Mouse (Mus musculus): ENCODE results near the gene Tcstv1. TPM values are rescaled to one million over a fixed set of nuclear protein-coding genes. Genes with fewer than 3 reads are reported as not detected.
"Not testable (repeated sequence)": the region's sequence is repeated elsewhere in the genome, so short reads cannot be mapped to it uniquely, and the experiment has no call there.

Tcstv1 gene
- polyA plus RNA-seq, 1 experiment from 2014 or later = not detected

GRCm38 (mm10) chr13:119864395-119864999 lies 30.1 kb downstream of the Tcstv1 start:
- ATAC-seq (ENCODE audit: insufficient number of reproducible peaks, insufficient read depth, low FRiP score, low read depth); H3K4me1 ChIP-seq (ENCODE audit: control insufficient read depth in 2 of 2, insufficient read depth in 2 of 2, low read length in 2 of 2); H3K36me3 ChIP-seq (ENCODE audit: control insufficient read depth, insufficient read depth, low read length); H3K27me3 ChIP-seq (ENCODE audit: control insufficient read depth, insufficient read depth, low read length); H3K9ac ChIP-seq (ENCODE audit: low read length); H3K4me3 ChIP-seq (ENCODE audit: control insufficient read depth in 1 of 2, insufficient read depth in 1 of 2, low read depth in 1 of 2, low read length in 2 of 2); H3K9me3 ChIP-seq (ENCODE audit: control insufficient read depth, low read length); H3K27ac ChIP-seq (replicated peaks in 1 of 2; ENCODE audit: control insufficient read depth in 1 of 2, insufficient read depth in 1 of 2, low read depth in 2 of 2, low read length in 2 of 2); H3K4me2 ChIP-seq (ENCODE audit: low read length): not testable (repeated sequence)
- WGBS = 57% methylated on average over 6 of the region's 7 CpGs

- H3K27ac ChIP-seq (replicated peaks in 1 of 2; ENCODE audit: control insufficient read depth in 1 of 2, insufficient read depth in 1 of 2, low read depth in 2 of 2, low read length in 2 of 2); H3K27me3 ChIP-seq (ENCODE audit: control insufficient read depth, insufficient read depth, low read length); H3K4me1 ChIP-seq (ENCODE audit: control insufficient read depth in 2 of 2, insufficient read depth in 2 of 2, low read length in 2 of 2); H3K4me2 ChIP-seq (ENCODE audit: low read length); H3K9me3 ChIP-seq (ENCODE audit: control insufficient read depth, low read length); H3K4me3 ChIP-seq (ENCODE audit: control insufficient read depth in 1 of 2, insufficient read depth in 1 of 2, low read depth in 1 of 2, low read length in 2 of 2); H3K9ac ChIP-seq (ENCODE audit: low read length); ATAC-seq (ENCODE audit: insufficient number of reproducible peaks, insufficient read depth, low FRiP score, low read depth); H3K36me3 ChIP-seq (ENCODE audit: control insufficient read depth, insufficient read depth, low read length): not testable (repeated sequence)
- WGBS = no CpG with 5 or more reads among the region's 6 CpGs
Measured at GRCm38 (mm10) chr13:119862399-119862798, 32.2 kb downstream of the Tcstv1 start.

Other genes with a start within 250 kb of the Tcstv1 start
- 76.9 and 89.2 TPM in 2 replicates for gene Hmgcs1, start 204.4 kb downstream of the Tcstv1 start, polyA plus RNA-seq (2014; fragmentation: Nextera tagmentation; extraction: Ambion mirVana)
- gene Nim1k, start 138.9 kb downstream of the Tcstv1 start, polyA plus RNA-seq (2014; fragmentation: Nextera tagmentation; extraction: Ambion mirVana) = 0.53 and 0.74 TPM in 2 replicates
- gene Zfp131, start 103.9 kb downstream of the Tcstv1 start, polyA plus RNA-seq (2014; fragmentation: Nextera tagmentation; extraction: Ambion mirVana) = 23.5 and 28.3 TPM in 2 replicates
- not detected in 2 replicates for gene AF067063, start 64.6 kb downstream of the Tcstv1 start, polyA plus RNA-seq (2014; fragmentation: Nextera tagmentation; extraction: Ambion mirVana)
- not detected in 2 replicates for gene D13Ertd608e, start 58.8 kb downstream of the Tcstv1 start, polyA plus RNA-seq (2014; fragmentation: Nextera tagmentation; extraction: Ambion mirVana)
- gene Gm21761, start 34.5 kb upstream of the Tcstv1 start, polyA plus RNA-seq (2014; fragmentation: Nextera tagmentation; extraction: Ambion mirVana) = not detected in 2 replicates
- not detected in 2 replicates for gene B020031M17Rik, start 56.0 kb upstream of the Tcstv1 start, polyA plus RNA-seq (2014; fragmentation: Nextera tagmentation; extraction: Ambion mirVana)
- not detected in 2 replicates for gene Gm36079, start 132.2 kb upstream of the Tcstv1 start, polyA plus RNA-seq (2014; fragmentation: Nextera tagmentation; extraction: Ambion mirVana)
- not detected in 2 replicates for gene Gm21188, start 157.4 kb upstream of the Tcstv1 start, polyA plus RNA-seq (2014; fragmentation: Nextera tagmentation; extraction: Ambion mirVana)
- not detected in 2 replicates for gene Gm20767, start 245.5 kb upstream of the Tcstv1 start, polyA plus RNA-seq (2014; fragmentation: Nextera tagmentation; extraction: Ambion mirVana)

Data from heart, embryonic 14.5 days (tissue).